Mouse (Mus musculus) erythroblast, embryonic 14.5 days (primary cell): Measurements from ENCODE around the gene Foxn3. TPM values are rescaled to one million over a fixed set of nuclear protein-coding genes. Genes with fewer than 3 reads are reported as not detected.

Experiments
- H3K27me3 ChIP-seq: 2 replicates; pipeline ENCODE4 v1.6.1; 2012; ENCODE audit warnings: inconsistent platforms; ENCODE audit not compliant: control insufficient read depth
- H3K36me3 ChIP-seq: 2 replicates; pipeline ENCODE4 v1.6.1; 2012; ENCODE audit warnings: mild to moderate bottlenecking, inconsistent platforms; ENCODE audit not compliant: control insufficient read depth
- H3K4me1 ChIP-seq: 2 replicates; pipeline ENCODE4 v1.6.1; 2012; ENCODE audit warnings: inconsistent platforms; ENCODE audit not compliant: control insufficient read depth
- H3K4me3 ChIP-seq: replicated peaks from 2 replicates; pipeline ENCODE3; 2012; ENCODE audit warnings: moderate library complexity, mild to moderate bottlenecking, inconsistent platforms
- H3K9me3 ChIP-seq: 2 replicates; pipeline ENCODE4 v1.6.1; 2012; ENCODE audit warnings: low read length, inconsistent platforms, mixed read lengths; ENCODE audit not compliant: control insufficient read depth
- GATA1 ChIP-seq: IDR thresholded peaks from 2 replicates; pipeline ENCODE4 v1.6.1; 2012; ENCODE audit warnings: low read length, inconsistent platforms, mixed read lengths
- TAL1 ChIP-seq: IDR thresholded peaks from 3 replicates; pipeline ENCODE4 v1.6.1; 2012; ENCODE audit warnings: low read length, inconsistent platforms, mixed read lengths
- polyA plus RNA-seq: library from polyadenylated mRNA; stranded (reverse); fragments of >175 nt; gene quantifications from 2 replicates; pipeline ENCODE4 v1.2.3, GENCODE M21; 2012

Gene Foxn3
- polyA plus RNA-seq, 1 experiment: 0.84 TPM

- Histone ChIP-seq H3K9me3 (no peaks in the 10 kb centered on the region), H3K36me3 (no peaks in the 10 kb centered on the region), H3K4me3 (no peak overlapping the region), H3K4me1 (peaks cover 24% of the 10 kb centered on the region), H3K27me3 (peaks cover 22% of the 10 kb centered on the region)
- TF ChIP-seq TAL1 (no peak), GATA1 (no peak)
These were observed 2.2 kb upstream of the Foxn3 start for GRCm38 (mm10) chr12:99565606-99566005.

GRCm38 (mm10) chr12:99564301-99564910 lies 1.0 kb upstream of the Foxn3 start:
- H3K27me3 ChIP-seq: peaks cover 22% of the 10 kb centered on the region
- no peak overlapping the region for H3K4me3 ChIP-seq
- no peaks in the 10 kb centered on the region for H3K36me3 ChIP-seq
- no peaks in the 10 kb centered on the region for H3K9me3 ChIP-seq
- peaks cover 28% of the 10 kb centered on the region for H3K4me1 ChIP-seq
- TF ChIP-seq TAL1 (no peak), GATA1 (no peak)

- Histone ChIP-seq H3K36me3 (no peaks in the 10 kb centered on the region), H3K4me1 (peaks cover 28% of the 10 kb centered on the region), H3K9me3 (no peaks in the 10 kb centered on the region), H3K4me3 (peak overlapping the region; percentile 72), H3K27me3 (peaks cover 22% of the 10 kb centered on the region)
- TF ChIP-seq TAL1: no peak
- no peak for TF ChIP-seq GATA1
These were observed 554 bp downstream of the Foxn3 start for GRCm38 (mm10) chr12:99562867-99563189.

GRCm38 (mm10) chr12:99562073-99562866 lies 1.1 kb downstream of the Foxn3 start:
- peaks cover 22% of the 10 kb centered on the region for H3K27me3 ChIP-seq
- no peak for TF ChIP-seq TAL1
- no peak for TF ChIP-seq GATA1
- no peaks in the 10 kb centered on the region for H3K9me3 ChIP-seq
- H3K4me3 ChIP-seq: peak overlapping the region; percentile 72
- peaks cover 28% of the 10 kb centered on the region for H3K4me1 ChIP-seq
- no peaks in the 10 kb centered on the region for H3K36me3 ChIP-seq

- peaks cover 28% of the 10 kb centered on the region for H3K4me1 ChIP-seq
- TF ChIP-seq GATA1: no peak
- no peaks in the 10 kb centered on the region for H3K36me3 ChIP-seq
- H3K9me3 ChIP-seq: no peaks in the 10 kb centered on the region
- H3K27me3 ChIP-seq: peaks cover 22% of the 10 kb centered on the region
- no peak overlapping the region for H3K4me3 ChIP-seq
These were observed 2.0 kb downstream of the Foxn3 start for GRCm38 (mm10) chr12:99561333-99561766.

DNA sequence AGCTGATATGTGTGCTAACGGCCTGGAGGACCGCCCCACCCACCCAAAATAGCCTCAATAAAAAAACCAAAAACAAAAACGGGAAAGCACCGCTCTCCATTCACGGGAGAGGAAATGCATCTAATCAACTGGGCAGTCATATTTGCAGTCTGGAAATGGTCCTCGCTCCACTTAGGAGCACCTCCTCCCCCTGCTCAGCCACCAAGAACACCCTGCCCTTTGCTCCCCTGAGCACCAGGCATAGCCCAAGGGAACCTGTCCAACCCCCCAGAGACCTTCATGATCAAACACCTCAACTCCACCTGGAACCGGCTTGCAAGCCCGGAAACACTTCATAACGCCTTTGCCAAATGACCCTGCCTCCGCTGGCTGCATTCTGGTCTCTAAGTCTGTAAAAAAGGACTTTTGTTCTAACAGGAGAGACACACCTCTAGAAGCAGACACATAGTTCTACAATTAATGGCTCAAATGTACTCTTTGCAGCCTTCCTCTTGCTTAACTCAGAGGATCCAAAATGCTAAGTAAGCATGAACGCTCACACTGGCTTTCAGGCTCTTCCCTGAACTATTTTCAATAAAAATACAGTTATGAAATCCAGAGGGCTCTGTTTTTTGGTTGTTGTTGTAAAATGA lies 2.6 kb downstream of the Foxn3 start:
- Histone ChIP-seq H3K27me3 (peaks cover 22% of the 10 kb centered on the region), H3K36me3 (no peaks in the 10 kb centered on the region), H3K4me1 (peaks cover 28% of the 10 kb centered on the region), H3K4me3 (no peak overlapping the region), H3K9me3 (no peaks in the 10 kb centered on the region)
- TF ChIP-seq GATA1: no peak
- TF ChIP-seq TAL1: no peak

GRCm38 (mm10) chr12:99559483-99559882 lies 3.9 kb downstream of the Foxn3 start:
- H3K27me3 ChIP-seq: peaks cover 19% of the 10 kb centered on the region
- peaks cover 28% of the 10 kb centered on the region for H3K4me1 ChIP-seq
- H3K4me3 ChIP-seq: no peak overlapping the region
- no peaks in the 10 kb centered on the region for H3K9me3 ChIP-seq
- no peaks in the 10 kb centered on the region for H3K36me3 ChIP-seq
- TF ChIP-seq TAL1 (no peak), GATA1 (no peak)

- Histone ChIP-seq H3K27me3 (peaks cover 10% of the 10 kb centered on the region), H3K4me3 (no peak overlapping the region), H3K9me3 (no peaks in the 10 kb centered on the region), H3K36me3 (no peaks in the 10 kb centered on the region), H3K4me1 (peaks cover 24% of the 10 kb centered on the region)
- TF ChIP-seq TAL1 (no peak), GATA1 (no peak)
These were observed 4.9 kb downstream of the Foxn3 start for GRCm38 (mm10) chr12:99558476-99558875.

DNA sequence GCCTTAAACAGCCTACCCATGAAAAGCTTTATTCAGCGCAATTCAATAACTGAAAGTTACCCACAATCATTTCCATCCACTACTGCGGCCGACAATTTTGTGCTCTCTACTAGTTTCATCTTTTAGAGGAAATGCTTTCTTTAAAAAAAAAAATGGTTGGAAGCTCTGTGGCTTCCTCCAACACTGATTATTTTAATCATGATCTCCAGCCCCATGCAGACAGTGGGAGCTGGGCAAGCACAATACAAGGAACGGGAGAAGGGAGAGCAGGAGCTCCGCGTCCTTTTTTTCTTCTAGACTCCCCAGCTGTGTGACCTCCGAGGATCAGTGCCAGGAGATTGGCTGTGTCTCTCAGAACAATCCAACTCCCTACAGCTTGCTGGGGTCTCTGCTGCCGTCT lies 5.9 kb downstream of the Foxn3 start:
- peaks cover 6% of the 10 kb centered on the region for H3K27me3 ChIP-seq
- no peak overlapping the region for H3K4me3 ChIP-seq
- no peak for TF ChIP-seq GATA1
- TF ChIP-seq TAL1: no peak
- no peaks in the 10 kb centered on the region for H3K36me3 ChIP-seq
- H3K4me1 ChIP-seq: peaks cover 20% of the 10 kb centered on the region
- H3K9me3 ChIP-seq: no peaks in the 10 kb centered on the region
